Mouse (Mus musculus): ENCODE data around the gene Igfn1.
A peak's percentile ranks its signal among the peaks of the same experiment; 100 is the strongest.

Igfn1 gene

GRCm38 (mm10) chr1:136006292-136006748 lies at the start of gene Igfn1:
Gene Igfn1, minus strand, starts transcription at chr1:136006342.
- no peak for DNase-seq

DNA sequence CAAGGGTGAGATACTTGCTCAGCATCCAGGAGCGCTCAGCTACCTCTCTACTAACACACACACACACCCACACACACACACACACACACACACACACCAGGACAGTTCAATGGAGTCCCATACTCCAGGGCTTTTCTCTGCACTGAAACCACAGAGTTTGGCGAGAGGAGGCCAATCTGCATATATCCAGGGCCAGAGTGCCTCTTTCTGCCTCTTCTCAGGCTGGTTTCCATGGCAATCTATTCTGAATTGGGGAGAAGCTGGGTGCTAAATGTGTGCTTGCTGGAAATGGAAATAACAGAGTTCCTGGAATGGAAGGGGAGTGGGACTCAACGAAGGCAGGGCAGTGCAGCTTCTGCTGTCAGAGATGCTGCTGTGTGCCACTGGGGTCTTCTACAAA lies 49.6 kb upstream of the Igfn1 start:
- DNase-seq, result no peak

DNA sequence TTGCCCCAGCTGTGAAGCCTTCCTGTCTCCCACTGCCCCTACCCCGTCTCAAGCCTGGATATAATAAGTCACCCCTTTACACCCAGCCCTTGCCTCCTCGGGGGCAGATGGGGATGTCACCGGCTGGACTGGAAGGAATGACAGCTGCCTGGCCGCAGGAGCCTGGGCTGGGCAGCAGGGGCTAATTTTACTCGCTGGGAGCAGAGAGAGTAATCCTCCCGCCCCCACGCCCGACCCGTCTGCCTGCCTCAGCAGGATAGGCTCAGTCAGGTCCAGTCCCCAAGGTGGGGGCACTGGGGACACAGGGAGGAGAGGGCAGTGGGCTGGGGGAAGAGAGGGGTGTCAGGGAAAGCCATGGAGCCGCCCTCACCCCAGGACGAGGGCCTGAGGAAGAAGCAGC lies 46.4 kb upstream of the Igfn1 start, which contains the start of gene Cacna1s:
Cacna1s (plus strand) TSS at position 204 of the 400 bp plus-strand sequence.
- no peak for DNase-seq

DNA sequence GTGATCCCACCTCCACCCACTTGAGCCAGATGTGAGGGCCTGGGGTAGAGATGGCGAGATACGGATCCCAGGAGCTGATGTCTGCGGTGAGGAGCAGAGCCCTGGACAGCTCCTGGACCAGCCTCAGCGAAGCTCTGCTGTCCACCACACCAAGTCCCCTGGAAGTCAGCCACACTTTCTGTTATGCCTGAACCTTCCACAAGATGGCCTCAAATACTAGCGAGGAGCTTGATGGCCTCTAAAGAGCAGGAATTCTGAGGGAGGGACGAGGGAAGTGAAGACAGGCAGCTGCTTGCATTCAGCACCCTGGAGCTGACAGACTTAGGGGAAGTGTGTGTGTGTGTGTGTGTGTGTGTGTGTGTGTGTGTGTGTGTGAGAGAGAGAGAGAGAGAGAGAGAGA lies 45.3 kb upstream of the Igfn1 start:
- peak; percentile 85 for DNase-seq

GRCm38 (mm10) chr1:136051013-136051315 lies 44.8 kb upstream of the Igfn1 start:
- DNase-seq, result no peak

DNA sequence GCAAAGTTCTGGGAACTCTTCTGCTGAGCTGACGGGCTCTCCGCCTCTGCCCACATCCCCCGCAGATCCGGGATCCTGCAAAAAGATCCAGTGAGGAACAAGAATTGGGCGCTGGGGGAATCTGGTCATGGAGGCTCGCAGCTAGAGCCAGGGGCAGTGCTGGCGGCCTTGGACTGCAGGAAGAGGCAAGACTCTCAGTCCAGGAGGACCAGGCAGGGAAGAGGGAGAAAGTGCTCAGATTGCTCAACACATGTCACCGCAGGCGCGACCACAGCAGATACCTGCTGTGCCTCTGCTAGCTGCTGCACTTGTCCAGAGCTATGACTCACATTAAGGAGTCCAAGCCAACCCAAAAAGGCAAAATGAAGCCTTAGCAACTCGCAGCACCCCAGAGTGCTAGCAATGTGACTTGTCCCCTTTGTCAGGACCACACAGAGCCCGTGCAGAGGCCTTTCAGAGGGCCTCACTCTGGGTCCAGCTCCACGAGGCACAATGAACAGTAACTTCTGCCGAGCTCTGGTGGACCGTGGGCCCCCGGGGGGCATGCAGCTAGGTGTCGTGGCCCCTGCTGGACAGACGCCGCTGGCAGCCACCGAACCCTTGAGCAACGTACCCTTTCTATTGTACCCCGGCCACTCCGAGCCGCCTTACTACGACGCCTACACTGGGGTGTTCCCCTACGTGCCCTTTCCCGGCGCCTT lies 44.3 kb upstream of the Igfn1 start, which contains the start of gene Ascl5:
Ascl5 (plus strand) TSS at position 493 of the 701 bp plus-strand sequence.
- no peak for DNase-seq

- DNase-seq, result no peak
Observed at GRCm38 (mm10) chr1:136047894-136048293, 41.8 kb upstream of the Igfn1 start.

DNA sequence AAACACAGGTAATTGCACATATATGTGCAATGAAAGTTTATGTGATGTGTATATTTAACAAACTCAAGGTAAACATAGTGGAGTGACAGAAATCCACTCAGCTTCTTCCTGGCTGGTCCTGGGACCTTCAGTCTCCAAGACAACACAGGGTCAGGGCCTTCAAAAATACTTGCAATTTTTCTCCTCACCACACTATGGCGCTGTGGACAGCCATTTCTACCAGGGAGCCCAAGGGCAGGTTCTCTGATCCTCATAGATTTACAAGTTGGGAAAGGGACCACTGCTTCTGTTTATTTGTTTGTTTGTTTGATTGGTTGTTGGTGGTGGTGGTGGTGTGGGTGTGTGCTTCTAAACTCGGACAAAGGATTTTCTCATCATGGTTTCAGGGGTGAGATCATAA lies 41.3 kb upstream of the Igfn1 start:
- DNase-seq, result peak; percentile 15

- DNase-seq, result peak; percentile 46
Observed at GRCm38 (mm10) chr1:136045774-136046173, 39.6 kb upstream of the Igfn1 start.

- no peak for DNase-seq
Observed at GRCm38 (mm10) chr1:136040874-136041273, 34.7 kb upstream of the Igfn1 start.

GRCm38 (mm10) chr1:136040452-136040851 lies 34.3 kb upstream of the Igfn1 start:
- DNase-seq, result no peak

- DNase-seq, result no peak
Observed at GRCm38 (mm10) chr1:136038746-136039538, 32.8 kb upstream of the Igfn1 start.

DNA sequence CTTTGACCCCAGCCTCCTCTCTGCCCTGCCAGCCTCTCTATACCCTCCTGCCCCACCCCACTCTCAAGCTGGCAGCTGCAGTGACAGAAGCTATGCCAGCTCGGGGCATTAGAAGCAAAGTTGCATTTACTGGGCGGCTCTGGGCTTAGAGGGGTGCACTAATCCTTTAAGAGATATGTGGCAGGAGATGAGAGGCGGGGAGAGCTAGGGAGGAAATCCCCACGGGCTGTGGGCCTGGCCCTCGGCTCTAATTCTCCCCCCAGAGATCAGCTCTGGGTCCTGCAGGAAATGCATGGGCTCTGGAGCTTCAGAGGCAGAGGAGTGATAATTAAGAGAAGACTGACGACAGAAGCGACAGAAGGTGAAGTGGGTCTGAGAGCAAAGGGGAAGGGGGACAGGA lies 26.8 kb upstream of the Igfn1 start:
- no peak for DNase-seq

- peak; percentile 54 for DNase-seq
Observed at GRCm38 (mm10) chr1:136031697-136032096, 25.6 kb upstream of the Igfn1 start.

DNA sequence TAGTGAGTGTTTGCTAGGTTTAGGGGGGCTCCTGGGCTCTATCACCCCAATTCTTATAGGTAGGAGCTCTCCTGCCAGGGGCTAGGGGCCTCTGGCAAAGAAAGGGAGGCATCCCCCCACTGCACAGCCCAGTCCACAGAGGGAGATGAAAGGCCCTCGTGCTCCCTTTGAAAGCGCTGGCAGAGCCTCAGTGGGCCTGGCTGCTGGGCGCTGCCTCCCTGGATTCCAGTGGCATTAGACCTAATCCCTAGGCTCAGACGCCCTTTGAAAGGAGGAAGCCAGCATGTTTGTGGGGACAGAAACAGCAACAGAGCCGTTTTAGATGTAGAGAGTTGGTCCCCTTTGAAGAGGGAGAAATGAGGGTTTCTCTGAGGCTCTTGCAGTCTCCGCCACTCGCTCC lies 24.1 kb upstream of the Igfn1 start:
- no peak for DNase-seq

GRCm38 (mm10) chr1:136018390-136019189 lies 12.4 kb upstream of the Igfn1 start:
- DNase-seq, result peak; percentile 61

- DNase-seq, result peak; percentile 97
Observed at GRCm38 (mm10) chr1:136017907-136018313, 11.8 kb upstream of the Igfn1 start.

DNA sequence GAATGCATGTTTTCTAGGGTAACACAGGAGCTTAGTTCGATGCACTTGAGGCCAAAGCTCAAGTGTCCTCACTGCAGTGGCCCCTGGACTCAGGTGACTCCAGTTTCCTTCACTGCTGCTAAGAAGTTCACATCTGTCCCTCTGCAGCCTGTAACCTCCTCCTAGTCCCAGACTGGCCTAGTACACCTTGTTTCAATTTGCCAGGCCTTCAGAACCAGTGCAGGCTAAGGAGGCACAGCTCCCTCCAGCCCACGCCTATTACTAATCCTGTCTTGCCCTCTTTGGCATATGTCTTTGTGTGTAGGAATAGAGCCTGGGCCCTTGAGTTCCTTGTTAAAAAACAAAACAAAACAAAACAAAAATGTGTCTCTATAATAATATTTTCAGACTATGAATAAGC lies 11.2 kb upstream of the Igfn1 start:
- no peak for DNase-seq

GRCm38 (mm10) chr1:136014796-136015502 lies 8.8 kb upstream of the Igfn1 start:
- no peak for DNase-seq

DNA sequence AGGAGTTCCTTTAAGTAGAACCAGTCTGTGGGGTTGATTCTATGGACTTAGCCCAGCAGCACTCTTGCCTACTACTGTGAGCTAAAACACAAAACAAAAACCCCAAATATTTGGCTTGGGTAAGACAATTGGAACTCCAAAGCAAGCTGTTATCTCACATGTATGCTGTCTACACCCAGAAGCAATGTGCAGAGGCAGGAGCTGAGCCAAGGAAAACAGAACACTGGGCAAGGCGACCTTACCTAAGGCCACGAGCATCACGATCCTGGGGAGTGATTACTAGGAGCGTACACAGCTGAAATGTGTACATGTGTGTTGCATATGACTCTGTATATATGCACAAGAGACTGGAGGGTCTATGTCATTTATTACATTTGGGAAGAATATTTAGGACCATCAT lies 7.4 kb upstream of the Igfn1 start:
- DNase-seq, result no peak

GRCm38 (mm10) chr1:136010247-136010646 lies 4.1 kb upstream of the Igfn1 start:
- no peak for DNase-seq

DNA sequence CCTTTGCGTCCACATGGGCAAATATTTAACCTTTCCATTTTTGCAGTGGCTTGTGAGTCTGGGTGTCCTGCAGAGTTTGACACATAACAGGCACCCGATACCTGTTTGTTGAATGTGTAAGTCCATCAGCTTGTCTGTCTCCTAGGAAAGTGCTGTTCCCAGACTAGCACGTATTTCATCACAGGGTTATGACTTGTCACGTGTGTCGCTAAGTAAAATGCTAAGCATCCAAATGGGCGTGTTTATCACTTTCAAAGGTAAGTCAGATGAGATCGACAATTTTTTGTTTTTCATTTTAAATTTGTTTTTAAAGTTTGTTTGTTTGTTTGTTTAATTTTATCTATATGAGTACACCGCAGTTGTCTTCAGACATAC lies 2.0 kb upstream of the Igfn1 start:
- DNase-seq, result no peak
